Mouse (Mus musculus) left cerebral cortex, adult 9 months (tissue): ENCODE measurements at regions not wholly inside any gene's neighbourhood (a gene's known extent, or its start where the extent isn't known, plus 50 kb on each side); places are given as distances from the start of the nearest gene placed in this dataset.
"Not testable (repeated sequence)": the region's sequence is repeated elsewhere in the genome, so short reads cannot be mapped to it uniquely, and the experiment has no call there.

Experiments used
- DNase-seq, 2 experiments: peaks; one replicate each; pipeline ENCODE4 v3.0.0; 2022; ENCODE audit warnings: low spot score in 2 of 2

DNA sequence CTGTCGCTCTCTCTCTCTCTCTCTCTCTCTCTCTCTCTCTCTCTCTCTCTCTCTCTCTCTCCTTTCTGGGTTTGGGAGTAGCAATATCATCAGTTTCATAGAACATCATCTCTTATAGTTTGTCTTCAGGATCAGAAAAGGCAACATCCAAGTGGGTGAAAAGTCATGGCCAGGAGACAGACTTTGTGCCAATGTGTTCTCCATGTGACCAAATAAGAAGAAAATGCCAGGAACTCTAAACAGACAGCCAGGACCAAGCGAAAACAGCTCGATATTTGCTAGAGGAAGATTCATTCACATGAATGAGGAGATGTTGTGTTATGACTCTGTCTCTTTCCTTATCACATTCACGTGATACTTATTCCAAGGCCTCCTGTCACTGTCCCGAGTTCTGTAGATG is 1332.8 kb upstream of the A1bg start:
- DNase-seq = no peak

DNA sequence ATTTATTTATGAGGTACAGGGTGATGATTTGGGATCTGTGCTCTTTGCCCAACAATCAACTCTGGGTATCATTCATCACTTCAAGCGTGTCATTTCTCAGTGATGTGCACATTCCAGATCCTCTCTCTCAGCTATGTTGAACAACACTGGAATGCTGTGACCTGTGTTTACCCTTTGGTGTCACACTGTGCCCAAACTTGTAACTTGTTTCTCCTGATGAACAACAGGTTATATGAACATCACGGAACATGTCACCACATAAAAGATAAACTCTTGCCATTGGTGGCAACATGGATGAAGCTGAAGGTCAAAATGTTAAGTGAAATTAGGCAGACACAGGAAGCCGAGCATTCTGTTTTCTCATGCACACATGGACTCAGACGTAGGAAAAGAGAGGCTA is 1330.9 kb upstream of the A1bg start:
- DNase-seq = no peak

DNA sequence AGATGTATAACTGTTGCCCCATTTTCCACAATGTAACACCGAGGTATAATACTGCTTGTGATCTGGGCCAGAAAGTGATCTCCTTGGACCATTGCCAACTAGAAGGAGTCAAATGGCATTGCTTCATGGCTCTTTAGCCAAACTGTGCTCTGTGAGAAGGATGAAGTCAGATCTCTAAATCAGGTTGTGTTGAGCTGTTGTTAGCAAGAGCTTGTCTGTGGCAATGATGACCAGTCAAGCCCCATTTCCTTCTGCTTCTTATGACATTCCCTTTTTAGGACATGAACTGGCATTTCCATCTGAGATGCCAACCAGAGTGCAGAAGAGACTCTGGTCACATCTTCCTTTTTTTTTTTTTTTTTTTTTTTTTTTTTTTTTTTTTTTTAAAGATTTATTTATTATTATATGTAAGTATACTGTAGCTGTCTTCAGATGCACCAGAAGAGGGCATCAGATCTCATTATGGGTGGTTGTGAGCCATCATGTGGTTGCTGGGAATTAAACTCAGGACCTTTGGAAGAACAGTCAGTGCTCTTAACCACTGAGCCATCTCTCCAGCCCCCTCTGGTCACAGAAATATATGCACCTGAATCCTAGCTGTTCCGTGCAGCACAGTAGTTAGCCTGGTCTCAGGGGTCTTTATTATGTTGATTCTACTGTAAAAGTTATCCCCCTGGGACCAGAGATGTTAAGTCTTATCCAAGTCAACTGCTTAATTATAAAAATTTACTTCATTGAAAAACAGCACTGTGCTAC is 1329.4 kb upstream of the A1bg start:
- not testable (repeated sequence) for DNase-seq

DNA sequence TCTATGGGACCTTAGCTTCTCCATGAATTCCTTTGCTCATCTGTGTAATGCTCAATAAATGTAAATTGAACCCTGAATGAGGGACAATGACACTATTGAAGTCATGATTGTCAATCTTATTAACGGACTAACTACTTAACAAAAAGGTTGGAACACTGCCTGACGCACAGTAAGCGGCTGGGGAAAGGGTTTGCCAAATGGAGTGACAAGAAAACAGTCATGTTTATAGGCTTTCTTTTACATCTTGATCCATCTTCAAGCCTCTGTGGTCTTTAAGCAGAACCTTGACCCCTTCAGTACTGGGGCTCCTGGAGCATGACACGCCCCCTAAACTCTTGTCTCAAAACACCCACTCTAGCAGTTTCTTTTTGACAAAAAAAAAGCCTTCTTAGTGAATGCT is 1326.6 kb upstream of the A1bg start:
- no peak for DNase-seq

DNA sequence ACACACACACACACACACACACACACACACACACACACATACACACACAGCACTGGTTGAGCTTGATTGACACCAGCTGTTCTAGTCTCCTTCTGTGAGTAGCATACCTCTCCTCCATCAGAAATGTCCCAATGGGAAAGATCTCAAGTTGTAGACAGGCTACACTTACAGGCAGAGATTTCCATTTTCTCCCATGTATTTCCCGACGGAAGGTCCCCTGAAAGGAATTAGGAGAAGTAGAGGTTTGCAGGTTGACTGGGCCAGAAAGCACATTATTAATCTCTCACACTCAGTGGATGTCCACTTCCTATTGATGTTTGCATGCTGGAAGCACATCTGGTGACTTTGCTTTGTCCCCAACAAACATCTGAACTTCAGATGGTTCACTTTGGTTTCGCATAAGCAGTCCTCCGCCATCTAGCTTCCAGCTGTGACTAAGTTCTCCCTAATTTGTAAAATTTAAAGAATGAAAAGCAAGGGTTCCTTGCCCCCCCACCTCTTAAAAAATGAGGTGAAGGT is 1323.8 kb upstream of the A1bg start:
- no peak for DNase-seq

DNA sequence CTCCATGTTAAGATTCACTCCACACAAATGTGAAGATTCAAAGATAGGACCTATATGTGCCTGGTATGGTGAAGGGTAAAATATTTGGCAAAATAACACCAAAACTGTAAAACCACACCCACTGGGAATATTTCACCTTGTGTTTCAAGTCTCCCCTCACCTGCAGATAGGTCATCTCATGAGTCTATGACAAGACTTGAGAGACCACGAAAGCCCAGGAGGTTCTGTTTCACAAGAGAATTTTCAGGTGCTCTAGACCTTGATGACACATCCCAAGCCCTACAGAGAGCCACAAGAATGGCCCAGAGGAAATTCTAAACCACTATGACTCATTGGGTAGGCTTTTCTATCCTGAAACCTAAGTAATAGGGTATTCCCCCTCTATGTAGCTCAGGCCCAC is 1322.4 kb upstream of the A1bg start:
- no peak for DNase-seq

DNA sequence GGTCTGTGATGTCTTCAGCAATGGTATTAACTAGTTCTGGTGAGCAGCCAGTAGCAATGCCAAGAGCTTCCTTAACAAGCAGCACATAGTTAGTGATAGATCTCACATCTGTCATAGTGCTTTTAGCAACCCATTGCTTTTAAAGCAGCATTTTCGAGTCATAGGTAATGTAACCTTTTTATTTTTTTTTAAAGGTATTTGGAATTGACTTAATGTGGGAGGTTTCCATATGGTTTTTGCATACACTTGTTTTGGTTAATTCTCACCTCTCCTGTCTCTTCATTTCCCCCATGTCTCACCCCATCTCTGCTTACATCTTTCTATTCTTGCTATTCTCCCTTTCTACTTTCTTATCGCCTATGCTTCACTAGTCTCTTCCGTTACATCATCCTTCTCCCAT is 1322.0 kb upstream of the A1bg start:
- DNase-seq = no peak

DNA sequence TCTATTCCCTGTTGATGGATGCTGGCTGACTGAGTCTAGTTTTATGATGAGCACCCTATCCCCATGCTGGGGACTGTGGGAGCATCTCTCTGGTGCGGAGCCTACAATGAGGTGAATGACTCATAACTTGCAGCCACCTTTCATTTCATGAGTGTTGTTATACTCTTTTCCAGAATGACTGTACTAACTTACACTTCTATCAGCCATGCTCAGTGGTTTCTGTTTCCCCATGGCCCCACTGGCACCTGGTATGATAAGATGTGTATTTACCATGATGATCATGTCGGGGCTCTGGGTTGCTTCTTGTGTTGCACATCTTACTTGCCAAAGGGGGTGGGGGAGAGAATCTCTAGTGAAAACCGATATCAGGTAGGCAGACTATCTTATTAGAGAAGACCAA is 1317.2 kb upstream of the A1bg start:
- DNase-seq = no peak

DNA sequence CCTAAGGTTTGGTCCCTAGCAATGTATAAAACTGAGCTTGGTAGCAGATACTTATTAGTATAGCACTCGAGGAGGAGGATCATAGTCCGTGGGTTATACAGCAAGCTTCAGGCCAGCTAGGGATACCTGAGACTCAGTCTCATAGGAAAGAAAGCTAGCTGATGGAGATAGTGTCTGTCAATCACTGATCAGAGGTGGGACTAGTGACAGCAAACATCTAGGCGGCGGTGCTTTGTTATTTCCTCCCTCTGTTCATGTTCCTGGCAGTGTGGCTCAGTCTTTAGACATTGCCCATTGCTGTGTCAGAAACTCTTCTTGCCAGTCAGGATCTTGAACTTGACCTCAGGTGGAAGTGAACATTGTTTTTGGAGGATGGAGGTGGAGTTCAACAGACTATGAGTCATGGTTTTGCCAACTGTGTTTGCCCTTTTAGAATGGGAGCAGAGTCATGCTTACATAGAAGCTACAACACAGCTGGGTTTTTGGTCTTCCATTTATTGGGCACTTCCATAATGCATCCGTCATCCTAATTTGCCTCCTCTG is 1315.8 kb upstream of the A1bg start:
- no peak for DNase-seq

DNA sequence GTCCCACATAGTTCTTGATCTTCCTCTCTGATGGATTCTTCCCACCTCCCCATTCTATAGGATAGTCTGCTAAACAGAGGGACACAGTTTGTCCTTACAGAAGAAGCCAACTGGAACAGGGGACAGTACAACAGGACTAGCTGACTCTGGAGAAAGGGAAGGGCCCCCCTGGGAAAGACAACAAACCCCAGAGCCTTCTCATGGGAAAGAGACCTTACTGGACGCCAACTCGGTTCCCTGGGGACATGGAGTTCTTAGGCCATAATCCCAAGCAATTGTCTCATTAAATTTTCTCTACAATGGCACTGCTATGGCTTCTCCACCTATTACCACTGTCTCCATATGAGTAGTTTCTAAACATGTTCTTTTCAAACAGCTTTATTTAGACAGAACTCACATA is 1313.2 kb upstream of the A1bg start:
- DNase-seq = no peak

DNA sequence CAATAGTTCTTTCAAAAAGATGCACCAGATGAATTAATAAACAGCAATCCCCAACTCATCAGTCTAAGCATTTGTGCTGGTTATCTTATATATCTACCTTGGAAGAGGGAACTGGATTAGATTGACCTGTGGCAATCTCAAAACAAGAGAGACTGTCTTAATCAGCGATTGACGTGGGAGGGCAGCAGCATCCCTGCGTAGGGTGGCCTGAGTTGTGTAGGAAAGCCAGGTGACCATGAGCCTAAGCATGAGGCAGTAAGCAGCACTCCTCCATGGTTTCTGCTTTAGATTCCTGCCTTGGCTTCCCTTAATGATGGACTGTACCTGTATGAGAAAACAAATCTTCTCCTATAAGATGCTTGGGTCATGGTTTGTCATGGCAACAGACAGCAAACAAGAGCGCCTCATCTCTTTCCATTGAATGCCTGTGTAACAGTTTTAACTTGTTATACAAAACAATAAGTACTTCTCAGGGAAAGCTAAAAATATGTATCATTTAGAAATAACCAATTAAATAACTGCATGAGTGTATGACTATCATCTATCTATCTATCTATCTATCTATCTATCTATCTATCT is 1311.5 kb upstream of the A1bg start:
- no peak for DNase-seq

DNA sequence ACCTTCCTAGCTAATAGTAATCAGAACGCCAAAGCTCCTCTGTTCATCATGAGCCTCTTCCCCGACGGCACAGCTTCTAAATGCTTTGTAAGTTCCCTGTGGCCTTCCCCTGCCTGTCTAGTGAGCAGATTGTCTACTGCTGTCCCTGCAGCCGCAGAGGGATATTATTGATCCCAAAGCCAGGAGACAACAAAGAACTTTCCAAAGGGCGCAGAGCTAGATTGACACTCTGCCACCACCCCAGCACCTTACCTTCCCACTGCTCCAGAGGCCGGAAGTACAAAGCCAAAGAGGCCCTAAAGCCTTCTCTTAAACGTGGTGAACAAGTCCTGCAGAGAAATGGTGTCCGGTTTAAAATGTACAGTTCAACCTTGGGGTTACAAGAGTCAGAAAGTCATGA is 1310.3 kb upstream of the A1bg start:
- no peak for DNase-seq

DNA sequence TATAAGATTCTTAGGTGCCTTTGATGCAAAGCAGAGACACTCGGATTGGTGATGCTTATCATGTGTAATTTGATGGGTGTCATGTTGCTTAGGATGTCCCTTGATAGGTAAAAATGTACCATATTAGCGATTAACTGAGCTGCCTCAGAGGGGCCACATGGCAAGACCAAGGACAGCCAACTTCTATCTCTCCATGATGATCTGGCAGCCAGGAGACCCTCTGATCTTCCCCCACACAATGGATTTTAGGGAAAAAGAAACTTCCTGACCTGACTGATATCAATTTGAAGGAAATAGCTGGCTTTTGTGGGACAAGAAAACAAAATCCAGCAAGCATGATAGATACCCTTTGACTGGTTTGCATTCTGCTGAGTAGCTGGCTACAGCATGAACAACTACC is 1308.9 kb upstream of the A1bg start:
- DNase-seq = no peak

DNA sequence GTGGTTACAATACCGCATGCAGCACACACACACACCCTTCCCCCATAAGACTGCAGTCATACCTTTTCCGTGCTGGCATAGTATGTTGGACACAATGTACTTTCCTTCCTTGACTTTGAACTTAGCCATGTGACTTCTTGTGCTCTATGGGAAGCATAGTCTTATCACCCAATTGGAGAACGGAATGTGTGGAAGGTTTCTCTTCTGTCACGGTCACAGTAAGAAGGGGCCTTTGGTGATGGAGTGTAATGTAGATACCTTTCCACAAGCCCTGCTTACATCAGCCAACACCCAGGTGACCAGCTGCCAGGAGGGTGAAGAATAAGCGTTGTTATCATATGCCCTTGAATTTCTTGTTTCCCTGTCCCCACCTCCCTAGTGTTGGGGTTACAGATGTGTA is 1308.0 kb upstream of the A1bg start:
- DNase-seq = no peak

DNA sequence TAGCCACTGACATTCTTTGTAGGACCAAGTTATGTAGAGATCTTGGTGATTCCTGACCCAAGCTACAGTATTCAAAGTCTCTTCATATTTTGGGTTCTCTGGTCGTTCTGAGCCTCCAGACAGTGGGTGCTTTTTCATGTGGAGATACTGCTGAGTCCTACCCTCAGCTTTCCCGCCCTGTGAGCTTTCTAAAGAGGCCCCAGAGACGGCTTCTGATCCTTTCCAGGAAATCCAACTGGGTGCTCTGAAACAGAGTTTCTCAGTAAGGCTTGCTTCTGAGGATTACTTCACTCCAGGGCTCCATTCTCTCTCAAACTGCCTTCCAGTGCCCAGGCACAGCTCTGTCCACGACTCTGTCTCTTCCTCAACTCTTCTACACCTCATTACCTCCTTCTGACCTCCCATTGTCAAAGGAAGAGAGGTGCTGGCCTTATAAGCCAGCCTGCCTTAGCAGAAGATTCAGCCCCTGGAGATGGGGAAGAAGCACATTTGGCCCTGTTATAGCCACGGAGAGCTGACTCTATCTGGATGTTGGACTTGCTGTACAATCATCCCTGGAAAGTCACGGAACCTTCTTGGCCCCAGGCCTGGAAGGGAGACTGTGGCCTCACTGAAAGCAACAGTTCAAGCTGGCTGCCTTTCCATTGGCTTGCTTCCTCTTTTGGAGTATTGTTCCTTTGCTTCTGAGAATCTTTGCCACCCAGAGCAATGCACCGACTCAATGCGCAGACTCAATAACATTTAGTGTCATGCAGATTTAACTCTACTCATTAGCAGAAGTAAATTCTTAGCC is 1306.9 kb upstream of the A1bg start:
- peak in 1 of 2 experiments; percentile 11 for DNase-seq

DNA sequence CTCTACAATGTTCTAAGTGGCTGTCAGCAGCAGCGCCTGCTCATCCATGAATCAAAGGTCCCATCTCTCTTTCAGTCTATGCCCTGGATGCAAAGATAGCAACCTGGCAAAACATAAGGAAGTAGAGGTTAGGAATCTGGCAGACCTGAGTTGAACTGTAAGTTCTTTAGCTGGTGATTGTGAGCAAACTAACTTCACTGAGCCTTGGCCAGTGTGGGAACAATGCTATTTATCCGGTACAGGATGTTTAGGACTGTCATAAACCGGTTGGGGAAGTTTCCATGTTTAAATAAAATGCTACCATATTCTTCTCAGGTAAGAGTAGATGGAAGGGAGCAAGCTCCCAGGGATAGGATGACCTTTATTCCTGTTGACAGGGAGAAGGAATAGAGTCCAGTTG is 1306.2 kb upstream of the A1bg start:
- no peak for DNase-seq

DNA sequence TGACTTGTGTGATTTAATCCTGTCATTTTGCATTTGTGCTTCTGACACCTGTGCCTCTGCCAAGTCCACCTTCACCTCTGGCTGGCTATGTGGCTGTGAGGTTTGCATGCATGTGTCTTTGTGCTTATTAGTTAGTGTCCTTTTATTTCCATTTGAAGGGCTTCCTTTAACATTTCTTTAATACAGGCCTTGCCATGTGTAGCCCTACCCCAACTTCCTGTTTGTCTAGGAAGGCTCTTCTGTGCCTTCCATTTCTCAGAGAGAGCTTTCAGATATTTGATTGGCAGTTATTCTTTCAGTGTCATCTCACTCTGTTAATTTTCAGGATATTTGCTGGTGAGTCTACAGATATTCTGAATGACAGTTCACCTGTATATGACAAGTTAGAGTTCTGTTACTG is 1302.0 kb upstream of the A1bg start:
- no peak for DNase-seq

DNA sequence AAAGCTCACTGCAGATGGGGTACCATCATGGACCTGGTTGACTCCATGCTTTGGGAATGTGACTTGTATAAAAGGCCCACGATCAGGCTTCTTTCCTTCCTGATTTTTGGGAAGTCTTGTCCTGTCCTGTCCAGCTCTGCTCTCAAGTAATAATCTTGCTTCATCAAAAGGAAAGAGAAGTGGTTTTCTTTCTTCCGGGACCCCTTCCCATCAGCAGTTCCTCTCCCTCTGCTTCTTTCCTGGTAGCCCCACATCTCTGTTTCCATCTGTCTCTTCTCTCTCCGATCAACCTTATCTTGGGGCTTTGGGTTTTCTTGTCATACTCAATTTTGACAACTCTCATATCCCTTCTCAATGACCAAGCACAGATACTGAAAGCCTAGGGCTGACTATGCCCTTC is 1301.4 kb upstream of the A1bg start:
- no peak for DNase-seq

DNA sequence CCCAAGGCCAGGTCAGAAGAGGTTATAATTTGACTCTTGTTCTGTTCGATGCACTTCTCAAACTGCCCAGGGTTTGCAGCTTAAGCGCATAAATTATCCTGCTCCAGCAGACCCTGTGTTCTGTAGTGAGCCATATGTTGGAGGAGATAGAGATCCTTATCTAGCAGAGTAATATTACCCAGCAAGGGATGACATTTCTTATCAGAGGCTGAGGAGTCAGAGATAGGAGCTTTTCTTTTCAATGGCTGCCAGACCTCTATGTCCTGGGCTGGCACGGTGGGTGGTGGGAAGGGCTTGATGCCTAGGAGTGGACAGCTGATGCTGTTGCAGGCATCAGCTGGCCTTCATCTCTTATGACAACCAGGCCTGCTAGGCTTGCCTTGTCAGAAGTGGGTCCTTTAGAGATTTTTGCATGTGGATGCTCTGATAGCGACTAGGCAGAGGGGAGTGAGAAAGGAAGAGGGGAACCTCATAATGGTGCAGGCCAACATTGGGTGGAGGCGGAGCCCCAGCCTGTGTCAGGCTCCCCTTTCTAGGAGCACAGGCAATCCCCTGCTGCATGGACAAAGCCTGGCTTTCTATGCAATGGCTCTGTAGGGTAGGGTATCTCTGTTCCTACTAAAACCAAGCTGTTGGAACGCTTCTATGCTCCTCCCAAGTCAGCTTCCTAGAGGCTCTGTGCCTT is 1300.5 kb upstream of the A1bg start:
- DNase-seq = no peak

DNA sequence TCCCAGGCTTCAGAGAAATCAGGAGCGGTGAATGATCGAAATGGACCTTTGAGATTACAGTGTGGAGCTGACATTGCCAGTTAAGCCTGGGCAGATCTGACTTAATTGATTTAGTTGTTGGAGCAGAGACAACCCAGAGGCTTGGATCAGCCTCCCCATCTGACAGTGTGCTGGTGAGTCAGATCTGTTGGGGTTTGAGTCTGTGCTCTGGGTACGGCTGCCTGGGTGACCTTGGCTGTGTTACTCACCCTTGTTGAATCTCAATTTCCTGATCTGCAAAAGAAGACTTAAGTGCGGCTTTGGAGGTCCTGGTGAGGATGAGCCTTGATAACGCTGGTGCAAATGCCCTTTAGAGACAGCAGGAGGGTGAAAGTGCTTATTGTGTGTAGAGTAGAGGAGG is 1299.9 kb upstream of the A1bg start:
- DNase-seq = no peak

DNA sequence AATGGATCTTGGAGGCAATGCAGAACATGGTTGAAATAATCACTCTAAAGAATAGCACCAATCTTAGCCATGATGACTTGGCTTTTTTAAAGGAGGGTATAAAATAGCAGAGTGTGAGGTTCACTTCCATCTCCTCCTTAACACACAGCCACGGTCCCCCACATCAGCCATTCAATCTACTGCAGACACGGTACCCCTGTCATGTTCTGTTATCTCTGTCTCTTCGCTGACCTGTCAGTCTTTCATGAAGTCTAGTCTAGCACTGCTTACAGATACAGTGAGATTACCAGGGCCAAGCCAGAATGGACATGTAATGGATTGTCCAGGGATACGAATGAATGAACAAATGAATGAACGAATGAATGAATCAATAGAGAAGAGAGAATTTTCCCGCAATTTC is 1299.4 kb upstream of the A1bg start:
- DNase-seq = no peak
